Mouse (Mus musculus): Measurements from ENCODE around the gene Zfp697.

DNA sequence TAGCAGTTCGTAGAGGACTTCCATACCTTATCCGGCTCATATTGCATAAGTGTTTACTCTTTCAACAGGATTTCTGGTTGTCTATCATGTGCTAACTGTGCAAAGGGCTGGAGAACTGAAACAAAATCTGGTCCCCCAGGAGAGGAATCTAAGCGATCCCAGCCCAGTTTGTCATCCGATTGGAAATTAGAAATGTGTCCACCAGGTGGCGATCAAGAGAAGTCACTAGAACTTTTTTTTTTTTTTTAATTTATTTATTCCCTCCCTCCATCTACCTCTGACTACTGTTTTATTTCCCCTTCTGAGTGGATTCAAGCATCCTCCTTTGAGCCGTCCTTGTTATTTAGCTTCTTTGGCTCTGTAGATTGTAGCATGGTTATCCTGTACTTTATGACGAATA, 28.4 kb upstream of the Zfp697 start:
- peak; percentile 36; the same call in 1 of the 2 replicates for TF ChIP-seq CTCF (IDR thresholded peaks at IDR 0.05; ENCODE audit: low read depth)
- no peak for TF ChIP-seq EP300 (IDR thresholded peaks at IDR 0.05; ENCODE audit: low read depth)

All from liver, embryonic 14.5 days (tissue).